Mouse (Mus musculus) bone marrow, adult 2 months (tissue): ENCODE measurements around the gene Arid1b.

Experiments used
- CTCF ChIP-seq: fragments of 200-500 bp; IDR thresholded peaks from 2 replicates; pipeline ENCODE4 v1.5.1; 2011; ENCODE audit warnings: low read length, control low read depth; ENCODE audit not compliant: control insufficient read depth, insufficient read depth
- POLR2A ChIP-seq: fragments of 200-500 bp; IDR thresholded peaks from 2 replicates; pipeline ENCODE4 v1.6.1; 2011; ENCODE audit warnings: low read depth, mild to moderate bottlenecking, control low read depth, low read length, borderline replicate concordance; ENCODE audit not compliant: control insufficient read depth

DNA sequence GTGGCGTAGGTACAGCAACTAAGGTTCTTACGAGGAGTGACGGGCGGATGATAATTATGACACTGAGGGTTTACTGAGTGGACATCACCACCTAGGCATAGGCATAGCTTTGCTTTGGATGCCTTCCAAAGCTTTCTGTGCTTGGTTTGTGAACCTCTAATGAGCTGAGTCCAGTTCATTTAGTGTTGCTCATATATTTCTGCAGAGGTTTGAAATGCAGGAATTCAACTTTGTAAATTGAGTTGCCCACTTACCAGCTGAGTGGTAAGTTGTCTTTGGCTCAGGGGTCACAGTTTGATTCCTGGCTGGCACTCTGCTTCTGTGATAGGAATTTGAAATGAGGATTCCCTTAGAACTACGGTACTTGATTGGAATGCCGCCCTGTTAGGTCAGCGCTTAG, 49.7 kb downstream of the Arid1b start:
- TF ChIP-seq POLR2A (no peak), CTCF (no peak)
